ENCODE assay signal across 17 mouse cellular contexts in genomic region chr15:38407476-38407875, GRCm38 (mm10).
"Had no signal": no experiment of that assay in that cellular context is flagged by ENCODE, and none has a peak within 500 bp of the region (broad histone marks: within the 10 kb centered on the region; RNA-seq: fewer than 3 reads in every experiment).

No protein-coding gene starts in this region.

- H3K4me1 ChIP-seq: neural tube, embryonic 13.5 days; neural tube, embryonic 15.5 days had no signal

- H3K27me3 ChIP-seq: lung, embryonic 15.5 days; midbrain, embryonic 12.5 days; neural tube, embryonic 13.5 days; neural tube, embryonic 15.5 days had no signal

- DNase-seq: lung, adult 18-20 months; lung, postnatal 14 days; lung, postnatal 4 days; midbrain, embryonic 14.5 days; right cerebral cortex, adult 18-20 months; right cerebral cortex, postnatal 4 days; spleen, adult 18-20 months; thymus, adult 18-20 months; thymus, postnatal 36 days had no signal

- ATAC-seq: lung, postnatal 0 days; midbrain, embryonic 16.5 days had no signal

- H3K4me3 ChIP-seq: lung, embryonic 15.5 days; midbrain, embryonic 10.5 days; midbrain, embryonic 12.5 days; myocyte; neural tube, embryonic 13.5 days; neural tube, embryonic 15.5 days had no signal

- H3K9me3 ChIP-seq: lung, embryonic 15.5 days; midbrain, embryonic 10.5 days; midbrain, embryonic 12.5 days; neural tube, embryonic 13.5 days; neural tube, embryonic 15.5 days had no signal

- H3K36me3 ChIP-seq: lung, embryonic 15.5 days; midbrain, embryonic 10.5 days; midbrain, embryonic 12.5 days; neural tube, embryonic 13.5 days; neural tube, embryonic 15.5 days had no signal

- H3K27ac ChIP-seq: lung, embryonic 15.5 days; midbrain, embryonic 10.5 days; midbrain, embryonic 12.5 days; neural tube, embryonic 13.5 days; neural tube, embryonic 15.5 days had no signal

- H3K9ac ChIP-seq: lung, embryonic 15.5 days; midbrain, embryonic 12.5 days; neural tube, embryonic 13.5 days; neural tube, embryonic 15.5 days had no signal

- H3K4me2 ChIP-seq: lung, embryonic 15.5 days; midbrain, embryonic 12.5 days; neural tube, embryonic 13.5 days; neural tube, embryonic 15.5 days had no signal
